Mouse (Mus musculus): ENCODE measurements around the gene Jmjd8.

Gene Jmjd8

GRCm38 (mm10) chr17:25879750-25880149, 51.1 kb downstream of the Jmjd8 start:
- no peak for DNase-seq

- no peak for DNase-seq
These were observed 51.7 kb downstream of the Jmjd8 start, which contains the start of gene Wfikkn1 for GRCm38 (mm10) chr17:25880196-25880910. Wfikkn1 (minus strand) TSS chr17:25880858.

- no peak for DNase-seq
These were observed 52.4 kb downstream of the Jmjd8 start for GRCm38 (mm10) chr17:25880913-25881641.

All from right cerebral cortex, postnatal 4 days (tissue).